Mouse (Mus musculus) lung, postnatal 0 days (tissue): ENCODE results near the gene Gpr50.

Experiments
- CTCF ChIP-seq: IDR thresholded peaks from 2 replicates; pipeline ENCODE4 v1.5.1; 2016; ENCODE audit warnings: antibody characterized with exemption, mild to moderate bottlenecking
- EP300 ChIP-seq: IDR thresholded peaks from 2 replicates; pipeline ENCODE4 v1.6.1; 2016; ENCODE audit warnings: antibody characterized with exemption, mild to moderate bottlenecking, control low read depth

DNA sequence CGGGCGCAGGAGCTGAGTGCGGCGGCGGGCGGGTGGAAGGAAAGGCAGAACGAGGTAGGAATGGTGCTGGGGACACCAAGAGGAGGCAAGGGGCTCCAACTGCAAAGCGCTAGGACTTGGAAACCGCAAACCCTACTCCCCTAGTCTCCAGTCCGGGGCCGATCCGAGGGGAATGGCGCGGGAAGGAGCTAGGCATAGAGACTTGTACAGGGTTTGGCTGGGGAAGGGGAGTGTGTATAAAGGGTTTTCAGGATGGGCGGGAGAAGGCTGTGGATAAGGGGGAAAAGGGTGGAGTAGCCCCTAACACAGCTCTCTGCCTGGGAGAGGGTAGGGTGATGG lies 1.2 kb downstream of the Gpr50 start:
- TF ChIP-seq CTCF (no peak), EP300 (no peak)
